Mouse (Mus musculus): Measurements from ENCODE around the gene Bcl11b. TPM values are rescaled to one million over a fixed set of nuclear protein-coding genes. Genes with fewer than 3 reads are reported as not detected.

Gene Bcl11b
- polyA plus RNA-seq, 1 experiment from 2014 or later = 19.5 TPM

DNA sequence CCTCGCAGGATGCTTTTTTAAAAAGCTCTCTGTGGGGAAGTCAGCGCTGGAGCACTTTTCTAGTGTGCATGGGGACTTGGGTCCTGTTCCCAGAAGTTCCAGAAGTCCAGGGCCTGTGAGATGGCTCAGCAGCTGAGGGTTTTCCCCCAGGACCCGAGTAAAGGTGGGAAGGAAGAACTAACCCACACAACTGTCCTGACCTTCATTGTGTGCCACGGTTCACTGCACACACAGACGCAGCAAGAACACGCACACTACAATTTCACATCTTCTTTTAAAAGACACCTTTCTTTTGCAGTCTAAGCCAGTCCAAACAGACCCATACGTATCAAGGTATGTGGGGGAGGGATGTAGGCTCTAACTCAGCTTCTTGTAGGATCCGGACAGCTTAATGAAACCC, 34.3 kb downstream of the Bcl11b start:
- Histone ChIP-seq H3K4me3 (no peak overlapping the region), H3K9me3 (no peaks in the 10 kb centered on the region), H3K4me1 (peaks cover 83% of the 10 kb centered on the region), H3K4me2 (replicated peaks) (no peak overlapping the region), H3K27me3 (no peaks in the 10 kb centered on the region), H3K9ac (replicated peaks) (no peak overlapping the region), H3K36me3 (no peaks in the 10 kb centered on the region), H3K27ac (replicated peaks) (no peak overlapping the region)
- 82% methylated on average over 8 of the region's 8 CpGs for WGBS
- ATAC-seq (ENCODE audit: low FRiP score, low read depth) = no peak

DNA sequence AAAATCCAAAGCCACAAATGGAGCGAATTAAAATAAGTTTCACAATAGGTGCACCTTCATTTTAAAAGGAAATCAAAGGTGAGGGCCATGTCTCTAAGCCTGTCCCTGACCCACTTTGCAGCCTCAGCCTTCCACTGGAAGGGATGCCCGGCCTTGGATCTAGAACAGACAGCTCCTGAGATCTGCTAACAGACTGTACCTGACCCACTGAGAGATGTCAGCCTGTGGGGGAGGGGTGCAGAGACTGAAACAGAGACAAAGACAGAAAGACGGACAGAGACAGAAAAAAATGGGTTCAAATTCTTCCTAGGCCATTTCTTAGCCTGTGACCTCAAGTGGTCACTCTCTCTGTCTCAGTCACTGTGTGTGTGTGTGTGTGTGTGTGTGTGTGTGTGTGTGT, 35.1 kb downstream of the Bcl11b start:
- no peaks in the 10 kb centered on the region for H3K36me3 ChIP-seq
- 87% methylated on average over 3 of the region's 3 CpGs for WGBS
- no peak overlapping the region for H3K4me2 ChIP-seq (replicated peaks)
- H3K9me3 ChIP-seq = no peaks in the 10 kb centered on the region
- ATAC-seq (ENCODE audit: low FRiP score, low read depth) = no peak
- no peaks in the 10 kb centered on the region for H3K27me3 ChIP-seq
- no peak overlapping the region for H3K9ac ChIP-seq (replicated peaks)
- peaks cover 83% of the 10 kb centered on the region for H3K4me1 ChIP-seq
- no peak overlapping the region for H3K4me3 ChIP-seq
- no peak overlapping the region for H3K27ac ChIP-seq (replicated peaks)

DNA sequence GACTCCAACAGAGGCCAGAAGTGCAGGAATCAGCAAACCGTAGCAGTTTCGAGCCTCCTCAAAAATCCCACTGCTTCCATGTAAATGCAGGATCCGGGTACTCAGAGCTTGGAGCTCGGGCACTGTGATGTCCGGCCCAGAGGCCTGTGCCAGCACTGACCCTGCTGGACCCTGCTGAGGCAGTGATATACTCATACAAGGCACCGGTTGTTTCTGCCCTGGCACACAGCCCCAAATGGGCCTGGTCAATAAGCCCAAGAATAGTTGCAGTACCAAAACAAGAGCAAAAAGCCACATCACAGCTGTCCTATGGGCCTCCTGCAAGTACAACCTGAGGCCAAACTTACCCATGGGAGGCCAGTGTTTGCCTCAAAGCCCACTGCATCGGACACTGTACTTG, 36.4 kb downstream of the Bcl11b start:
- no peaks in the 10 kb centered on the region for H3K36me3 ChIP-seq
- H3K4me1 ChIP-seq = peaks cover 80% of the 10 kb centered on the region
- no peak for ATAC-seq (ENCODE audit: low FRiP score, low read depth)
- no peaks in the 10 kb centered on the region for H3K9me3 ChIP-seq
- WGBS = 89% methylated on average over 7 of the region's 7 CpGs
- H3K27ac ChIP-seq (replicated peaks) = no peak overlapping the region
- no peaks in the 10 kb centered on the region for H3K27me3 ChIP-seq
- no peak overlapping the region for H3K9ac ChIP-seq (replicated peaks)
- H3K4me2 ChIP-seq (replicated peaks) = no peak overlapping the region
- H3K4me3 ChIP-seq = no peak overlapping the region

DNA sequence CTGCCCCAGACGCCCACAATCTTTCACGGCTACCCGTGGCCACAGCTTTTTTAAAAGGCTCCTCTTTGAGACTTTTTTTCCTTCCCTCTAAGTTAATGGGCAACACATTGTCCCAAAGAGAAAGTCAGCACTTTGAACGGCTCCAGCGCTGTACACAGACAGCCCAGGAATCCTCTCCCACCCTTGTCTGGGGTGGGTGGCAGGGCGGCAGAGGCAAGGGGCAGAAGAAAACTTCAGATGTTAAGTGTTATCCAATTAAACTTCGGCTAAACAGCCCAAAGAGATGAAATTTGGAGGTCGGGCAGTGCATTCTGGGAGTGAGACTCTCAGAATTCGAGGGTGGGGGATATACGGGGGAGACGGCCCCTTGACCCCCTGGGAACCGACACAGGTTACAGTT, 38.3 kb downstream of the Bcl11b start:
- Histone ChIP-seq H3K27me3 (no peaks in the 10 kb centered on the region), H3K36me3 (no peaks in the 10 kb centered on the region), H3K9ac (replicated peaks) (no peak overlapping the region), H3K9me3 (no peaks in the 10 kb centered on the region), H3K4me3 (no peak overlapping the region), H3K4me1 (peaks cover 88% of the 10 kb centered on the region), H3K4me2 (replicated peaks) (no peak overlapping the region), H3K27ac (replicated peaks) (no peak overlapping the region)
- ATAC-seq (ENCODE audit: low FRiP score, low read depth) = no peak
- 78% methylated on average over 12 of the region's 12 CpGs for WGBS

DNA sequence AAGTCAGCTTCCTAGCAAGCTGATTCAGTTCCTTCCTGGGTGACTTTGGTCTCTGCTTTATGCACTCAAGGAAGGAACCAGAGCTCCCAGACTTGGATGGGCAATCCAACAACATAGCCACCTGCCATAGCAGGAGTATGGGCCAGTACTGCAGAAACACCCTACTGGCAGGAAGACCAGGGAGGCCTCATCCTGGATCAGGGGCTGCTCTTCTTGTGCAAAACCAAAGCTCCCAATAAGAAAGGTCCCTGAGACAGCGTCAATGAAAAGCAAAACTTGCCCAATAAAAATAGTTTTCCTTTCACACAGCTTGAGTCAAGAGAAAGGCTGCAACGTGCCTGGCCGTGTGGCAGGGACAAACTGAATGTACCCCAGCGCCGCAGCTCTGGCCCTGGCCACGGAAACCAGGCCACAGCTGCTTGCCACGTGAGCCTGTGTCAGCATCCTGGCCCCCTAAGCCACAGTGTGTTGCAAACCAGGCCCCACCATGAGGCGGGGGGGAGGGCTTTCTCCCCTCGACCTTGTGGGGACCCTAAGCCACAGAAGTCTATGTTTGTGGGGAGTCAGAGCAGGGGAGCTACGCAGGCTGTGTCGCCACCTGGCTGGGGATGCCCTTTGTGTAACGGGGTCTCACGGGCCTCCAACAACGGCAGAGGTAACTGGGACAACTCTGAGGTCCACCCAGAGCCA, 38.9 kb downstream of the Bcl11b start:
- Histone ChIP-seq H3K4me2 (replicated peaks) (no peak overlapping the region), H3K9ac (replicated peaks) (no peak overlapping the region), H3K36me3 (no peaks in the 10 kb centered on the region), H3K27me3 (no peaks in the 10 kb centered on the region), H3K27ac (replicated peaks) (no peak overlapping the region), H3K9me3 (no peaks in the 10 kb centered on the region), H3K4me1 (peaks cover 86% of the 10 kb centered on the region), H3K4me3 (no peak overlapping the region)
- WGBS = 77% methylated on average over 14 of the region's 14 CpGs
- ATAC-seq (ENCODE audit: low FRiP score, low read depth) = no peak

DNA sequence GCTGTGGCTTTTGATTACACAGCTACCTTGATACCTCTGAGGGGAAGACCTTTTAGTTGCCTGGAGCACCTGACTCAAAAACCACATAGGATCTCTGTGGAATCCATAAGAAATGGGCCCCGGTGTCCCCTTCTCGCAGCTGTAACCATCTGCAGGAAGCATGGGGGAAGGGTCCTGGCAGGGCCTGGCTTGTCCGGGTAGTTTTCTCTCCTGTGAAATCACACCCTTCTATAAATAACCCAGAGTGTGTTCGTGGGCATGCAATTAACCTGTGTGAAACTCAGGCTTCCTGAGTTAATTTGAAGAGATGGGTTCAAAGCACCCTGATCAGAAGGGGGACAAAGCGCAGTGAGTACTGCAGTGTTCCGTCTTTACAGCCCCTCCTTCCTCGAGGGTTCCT, 40.5 kb downstream of the Bcl11b start:
- Histone ChIP-seq H3K9ac (replicated peaks) (no peak overlapping the region), H3K27ac (replicated peaks) (no peak overlapping the region; the same call in 1 of the 2 replicates)
- 67% methylated on average over 7 of the region's 7 CpGs for WGBS

DNA sequence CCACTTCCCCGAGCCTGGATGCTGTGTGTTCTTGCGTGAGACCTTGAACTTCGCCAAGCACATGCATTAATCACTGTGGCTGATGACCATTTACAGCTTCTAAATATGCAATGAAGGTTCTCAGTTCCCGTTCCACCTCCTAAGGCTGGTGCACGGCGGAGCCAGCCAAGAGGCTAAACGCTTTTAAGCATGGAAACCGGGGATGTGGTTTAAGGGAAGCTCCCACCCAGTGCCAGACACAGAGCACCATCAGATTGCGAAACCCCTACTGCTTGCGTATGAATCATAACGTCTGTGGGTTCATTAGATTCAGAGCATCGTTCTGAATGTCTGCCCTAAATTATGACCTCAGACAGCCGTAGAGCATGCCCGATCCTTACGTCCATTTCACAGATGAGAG, 41.6 kb downstream of the Bcl11b start:
- no peak overlapping the region for H3K4me3 ChIP-seq
- H3K27me3 ChIP-seq = no peaks in the 10 kb centered on the region
- H3K36me3 ChIP-seq = no peaks in the 10 kb centered on the region
- no peaks in the 10 kb centered on the region for H3K9me3 ChIP-seq
- peaks cover 68% of the 10 kb centered on the region for H3K4me1 ChIP-seq
- no peak overlapping the region for H3K9ac ChIP-seq (replicated peaks)
- WGBS = 80% methylated on average over 15 of the region's 15 CpGs
- ATAC-seq (ENCODE audit: low FRiP score, low read depth) = no peak
- H3K27ac ChIP-seq (replicated peaks) = no peak overlapping the region
- H3K4me2 ChIP-seq (replicated peaks) = no peak overlapping the region

More for the DNA sequence above, 40.5 kb downstream of the Bcl11b start:
- Histone ChIP-seq H3K36me3 (no peaks in the 10 kb centered on the region), H3K27me3 (no peaks in the 10 kb centered on the region), H3K4me1 (peaks cover 78% of the 10 kb centered on the region), H3K4me3 (no peak overlapping the region), H3K4me2 (replicated peaks) (no peak overlapping the region), H3K9me3 (no peaks in the 10 kb centered on the region)
- no peak for ATAC-seq (ENCODE audit: low FRiP score, low read depth)

DNA sequence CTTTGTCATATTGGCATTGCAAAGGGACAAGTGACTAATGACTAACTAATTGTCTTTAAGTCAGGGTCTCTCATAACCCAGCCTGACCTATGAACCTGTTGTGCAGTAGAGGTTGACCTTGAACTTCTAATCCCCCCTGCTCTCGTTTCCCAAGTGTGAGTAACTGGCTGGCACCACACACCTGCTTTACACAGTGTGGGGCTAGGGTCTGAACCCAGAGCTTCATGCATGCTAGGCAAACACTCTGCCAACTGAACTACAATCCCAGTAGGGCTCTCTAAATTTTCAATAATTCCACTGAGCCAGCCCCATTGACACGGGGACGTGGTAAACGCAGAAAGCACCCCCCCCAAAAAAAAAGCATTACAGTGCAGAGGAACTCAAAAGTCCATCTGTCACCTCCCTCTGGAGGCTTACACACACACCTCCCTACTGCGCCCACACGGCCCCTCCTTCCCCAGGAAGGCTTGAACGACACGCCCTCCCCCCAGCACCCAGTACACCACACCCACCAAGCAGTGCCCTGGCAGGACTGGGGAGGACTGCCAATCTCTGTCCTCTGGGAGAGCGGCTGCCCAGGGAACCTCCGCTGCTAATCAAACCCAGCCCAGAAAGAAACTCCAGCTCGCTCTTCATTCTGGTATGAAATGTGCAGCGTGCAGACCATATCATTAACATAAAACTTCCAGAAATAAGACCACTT, 42.5 kb downstream of the Bcl11b start:
- peak; percentile 57; the same call in 1 of the 2 replicates for ATAC-seq (ENCODE audit: low FRiP score, low read depth)
- H3K4me2 ChIP-seq (replicated peaks) = no peak overlapping the region

DNA sequence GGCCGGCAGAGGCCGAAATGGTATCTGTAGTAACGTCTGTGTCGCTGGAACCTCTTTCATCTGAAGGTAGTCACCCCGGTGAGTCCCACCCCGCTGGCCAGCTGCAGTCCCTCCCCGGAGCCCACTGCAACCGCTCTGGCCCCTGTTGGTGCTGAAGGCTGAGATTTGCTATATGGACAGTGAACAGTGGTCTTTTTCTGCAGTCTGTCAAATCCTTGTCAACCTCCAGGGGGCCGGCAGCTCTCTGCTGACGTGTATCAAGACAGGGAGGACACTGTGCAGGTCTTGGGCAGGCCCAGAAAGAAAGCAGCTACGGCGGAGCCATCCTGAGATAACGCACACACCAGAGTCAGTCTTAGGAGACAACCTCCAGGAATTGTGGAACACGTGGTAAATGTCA, 43.0 kb downstream of the Bcl11b start:
- H3K9ac ChIP-seq (replicated peaks) = no peak overlapping the region
- H3K4me3 ChIP-seq = no peak overlapping the region
- H3K27ac ChIP-seq (replicated peaks) = peak overlapping the region; percentile 75; the same call in 1 of the 2 replicates
- H3K4me2 ChIP-seq (replicated peaks) = no peak overlapping the region
- H3K36me3 ChIP-seq = no peaks in the 10 kb centered on the region
- H3K4me1 ChIP-seq = peaks cover 54% of the 10 kb centered on the region
- H3K27me3 ChIP-seq = no peaks in the 10 kb centered on the region
- no peak for ATAC-seq (ENCODE audit: low FRiP score, low read depth)
- WGBS = 71% methylated on average over 14 of the region's 14 CpGs
- H3K9me3 ChIP-seq = no peaks in the 10 kb centered on the region

More for the DNA sequence above, 42.5 kb downstream of the Bcl11b start:
- Histone ChIP-seq H3K27me3 (no peaks in the 10 kb centered on the region), H3K4me1 (peaks cover 60% of the 10 kb centered on the region), H3K4me3 (no peak overlapping the region), H3K9me3 (no peaks in the 10 kb centered on the region), H3K27ac (replicated peaks) (peak overlapping the region; percentile 75; the same call in 1 of the 2 replicates), H3K9ac (replicated peaks) (no peak overlapping the region), H3K36me3 (no peaks in the 10 kb centered on the region)
- WGBS = 57% methylated on average over 12 of the region's 12 CpGs

DNA sequence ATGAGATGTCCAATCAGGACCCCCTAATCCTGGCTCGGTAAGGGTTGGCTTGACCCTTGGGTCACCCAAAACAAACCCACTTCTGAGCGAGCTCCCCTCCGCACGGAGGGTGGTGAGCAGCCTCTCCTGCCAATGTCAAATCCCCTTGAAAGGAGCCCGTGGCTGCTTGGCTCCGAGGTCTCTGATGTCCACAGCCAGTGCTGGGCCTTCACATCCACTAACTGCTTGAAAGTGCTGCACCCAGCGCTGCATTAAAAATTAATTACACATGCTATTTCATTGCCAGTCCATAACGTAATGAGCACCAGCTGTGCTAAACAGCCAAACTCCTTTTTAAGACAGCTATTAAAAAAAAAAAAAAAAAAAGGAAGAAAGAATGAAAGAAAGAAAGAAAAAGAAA, 43.5 kb downstream of the Bcl11b start:
- Histone ChIP-seq H3K9ac (replicated peaks) (no peak overlapping the region), H3K36me3 (no peaks in the 10 kb centered on the region)

DNA sequence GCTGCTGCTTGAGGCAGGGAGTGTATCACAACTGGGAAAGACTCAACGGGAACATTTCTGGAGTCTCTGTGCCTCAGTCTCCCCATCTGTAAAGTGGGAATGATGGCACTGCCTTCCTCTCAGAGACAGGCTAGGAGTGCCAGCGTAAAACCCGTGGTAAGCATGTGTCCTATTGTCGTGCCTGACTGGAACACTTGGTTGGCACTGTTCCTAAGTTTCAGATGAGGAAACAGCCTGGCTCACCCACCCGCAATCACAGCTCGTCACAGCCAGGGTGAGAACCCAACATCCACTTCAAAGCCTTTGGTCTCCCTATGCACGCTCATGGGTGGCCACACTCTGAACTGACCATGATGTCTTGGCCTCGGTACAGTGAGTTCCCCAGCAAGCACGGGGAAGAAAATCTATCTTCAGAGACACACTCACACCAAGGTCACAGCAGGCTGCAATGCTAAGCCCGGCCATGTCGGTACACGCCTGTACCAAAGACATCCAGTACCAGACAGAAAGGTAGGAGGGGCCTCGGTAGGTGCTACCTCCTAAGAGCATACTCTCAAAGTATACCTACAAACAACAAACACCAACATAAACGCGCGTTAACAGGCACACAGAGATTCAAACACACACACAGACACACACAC, 50.2 kb downstream of the Bcl11b start:
- Histone ChIP-seq H3K9me3 (no peaks in the 10 kb centered on the region), H3K27me3 (no peaks in the 10 kb centered on the region), H3K36me3 (no peaks in the 10 kb centered on the region), H3K9ac (replicated peaks) (no peak overlapping the region), H3K4me1 (peaks cover 39% of the 10 kb centered on the region), H3K4me3 (no peak overlapping the region), H3K4me2 (replicated peaks) (no peak overlapping the region), H3K27ac (replicated peaks) (no peak overlapping the region)
- 91% methylated on average over 16 of the region's 16 CpGs for WGBS
- ATAC-seq (ENCODE audit: low FRiP score, low read depth) = no peak

More for the DNA sequence above, 43.5 kb downstream of the Bcl11b start:
- H3K27me3 ChIP-seq = no peaks in the 10 kb centered on the region
- 40% methylated on average over 8 of the region's 8 CpGs for WGBS
- H3K4me3 ChIP-seq = no peak overlapping the region
- ATAC-seq (ENCODE audit: low FRiP score, low read depth) = no peak
- H3K27ac ChIP-seq (replicated peaks) = peak overlapping the region; percentile 75; the same call in 1 of the 2 replicates
- H3K9me3 ChIP-seq = no peaks in the 10 kb centered on the region
- peaks cover 50% of the 10 kb centered on the region for H3K4me1 ChIP-seq
- no peak overlapping the region for H3K4me2 ChIP-seq (replicated peaks)

DNA sequence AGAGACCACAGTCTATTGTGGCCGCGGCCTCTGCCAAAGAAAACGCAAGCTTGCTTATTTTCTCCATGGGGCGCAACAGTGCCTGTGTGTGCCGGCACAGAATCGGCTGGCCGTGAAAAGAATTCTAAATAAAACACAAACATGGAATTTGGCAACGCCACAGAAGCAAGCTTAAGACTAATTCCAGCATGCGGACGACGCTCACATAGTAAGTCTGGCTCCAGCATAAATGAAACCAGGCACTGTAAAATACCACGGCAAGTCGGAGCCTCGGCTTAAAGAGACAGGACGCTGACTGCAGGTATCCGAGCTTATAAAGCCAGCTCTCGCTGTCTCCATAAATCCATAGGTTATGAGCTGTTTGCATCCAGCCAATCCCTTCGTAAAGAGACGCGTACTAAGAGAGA, 51.1 kb downstream of the Bcl11b start:
- peak overlapping the region; percentile 23; the same call in 1 of the 2 replicates for H3K4me2 ChIP-seq (replicated peaks)
- no peak overlapping the region for H3K4me3 ChIP-seq
- peaks cover 39% of the 10 kb centered on the region for H3K4me1 ChIP-seq
- no peak for ATAC-seq (ENCODE audit: low FRiP score, low read depth)
- H3K27me3 ChIP-seq = no peaks in the 10 kb centered on the region
- 55% methylated on average over 20 of the region's 20 CpGs for WGBS
- H3K27ac ChIP-seq (replicated peaks) = peak overlapping the region; percentile 46
- H3K9me3 ChIP-seq = no peaks in the 10 kb centered on the region
- no peaks in the 10 kb centered on the region for H3K36me3 ChIP-seq
- no peak overlapping the region for H3K9ac ChIP-seq (replicated peaks)

Measured in midbrain, embryonic 12.5 days (tissue).